Mouse (Mus musculus) CH12.LX (cell line): ENCODE data around the gene Dnajc13. TPM values are rescaled to one million over a fixed set of nuclear protein-coding genes. Genes with fewer than 3 reads are reported as not detected.

ENCODE experiments used
- DNase-seq: peaks from one replicate; pipeline ENCODE4 v3.0.0-alpha.2; 2013; ENCODE audit errors: extremely low read depth
- H3K27ac ChIP-seq: 2 replicates; pipeline ENCODE4 v1.5.1; 2012; ENCODE audit warnings: low read depth, mild to moderate bottlenecking, control low read depth, moderate library complexity; ENCODE audit not compliant: insufficient read depth
- H3K27me3 ChIP-seq: replicated peaks from 2 replicates; pipeline ENCODE3; 2012; ENCODE audit warnings: inconsistent platforms
- H3K36me3 ChIP-seq, 2 experiments: replicated peaks in 1 of 2; 2 replicates each; pipeline versions ENCODE3 to v1.6.1; 2012; ENCODE audit warnings: inconsistent platforms in 1 of 2, low read length in 1 of 2, mild to moderate bottlenecking in 1 of 2, mixed read lengths in 1 of 2, moderate library complexity in 1 of 2; ENCODE audit not compliant: control insufficient read depth in 1 of 2, insufficient read depth in 1 of 2
- H3K4me1 ChIP-seq, 2 experiments: 2 replicates each; pipeline ENCODE4 v1.6.1; 2012; ENCODE audit warnings: inconsistent platforms in 1 of 2, moderate library complexity in 1 of 2; ENCODE audit not compliant: insufficient read depth in 2 of 2, control insufficient read depth in 1 of 2
- H3K4me2 ChIP-seq: 2 replicates; pipeline ENCODE4 v1.6.1; 2012; ENCODE audit warnings: low read depth, mild to moderate bottlenecking, control low read depth; ENCODE audit not compliant: poor library complexity, insufficient read depth, severe bottlenecking
- H3K4me3 ChIP-seq, 3 experiments: fragments of 150-350 bp in 1 of 3; sonication (generic) in 1 of 3; replicated peaks in 1 of 3; 2 replicates each; pipeline versions ENCODE3 to v1.5.1; 2011 to 2012; ENCODE audit warnings: low read depth in 2 of 3, low read length in 2 of 3, mild to moderate bottlenecking in 2 of 3, moderate library complexity in 2 of 3, control low read depth in 1 of 3, improper control_type of control experiment in 1 of 3, inconsistent platforms in 1 of 3, mixed read lengths in 1 of 3; ENCODE audit not compliant: poor library complexity in 1 of 3
- H3K79me2 ChIP-seq: replicated peaks from 2 replicates; pipeline ENCODE4 v1.6.1; 2012; ENCODE audit warnings: mild to moderate bottlenecking, moderate library complexity; ENCODE audit not compliant: control insufficient read depth, poor library complexity, insufficient read depth, severe bottlenecking; ENCODE audit errors: extremely low read depth
- H3K9ac ChIP-seq: 2 replicates; pipeline ENCODE4 v1.6.1; 2012; ENCODE audit warnings: low read depth, mild to moderate bottlenecking, control low read depth, moderate library complexity; ENCODE audit not compliant: insufficient read depth
- H3K9me3 ChIP-seq: replicated peaks from 2 replicates; pipeline ENCODE3; 2012; ENCODE audit warnings: low read length, inconsistent platforms, mixed read lengths
- CHD1 ChIP-seq: IDR thresholded peaks from 2 replicates; pipeline ENCODE4 v1.6.1; 2012; ENCODE audit warnings: low read depth, low read length, improper control_type of control experiment, inconsistent platforms
- ELF1 ChIP-seq: IDR thresholded peaks from 2 replicates; pipeline ENCODE4 v1.6.1; 2014; ENCODE audit warnings: low read depth, mild to moderate bottlenecking, inconsistent platforms, low read length, improper control_type of control experiment
- EP300 ChIP-seq: IDR thresholded peaks from 2 replicates; pipeline ENCODE4 v1.6.1; 2011; ENCODE audit warnings: low read length, improper control_type of control experiment
- HCFC1 ChIP-seq: IDR thresholded peaks from 2 replicates; pipeline ENCODE4 v1.6.1; 2012; ENCODE audit warnings: low read depth, mild to moderate bottlenecking, inconsistent platforms, low read length, improper control_type of control experiment
- JUN ChIP-seq: IDR thresholded peaks from 2 replicates; pipeline ENCODE4 v1.6.1; 2011; ENCODE audit warnings: low read depth, mild to moderate bottlenecking, low read length, improper control_type of control experiment, moderate library complexity; ENCODE audit not compliant: insufficient read depth
- KAT2A ChIP-seq: IDR thresholded peaks from 2 replicates; pipeline ENCODE4 v1.6.1; 2012; ENCODE audit warnings: low read length, improper control_type of control experiment, inconsistent platforms; ENCODE audit not compliant: insufficient replicate concordance
- MAFK ChIP-seq: IDR thresholded peaks from 2 replicates; pipeline ENCODE4 v1.6.1; 2011; ENCODE audit warnings: low read length, improper control_type of control experiment; ENCODE audit not compliant: insufficient replicate concordance
- MAZ ChIP-seq: IDR thresholded peaks from 2 replicates; pipeline ENCODE4 v1.6.1; 2012; ENCODE audit warnings: low read depth, mild to moderate bottlenecking, inconsistent platforms, low read length, improper control_type of control experiment, moderate library complexity
- MEF2A ChIP-seq: IDR thresholded peaks from 2 replicates; pipeline ENCODE4 v1.6.1; 2014; ENCODE audit warnings: low read depth, mild to moderate bottlenecking, inconsistent platforms, low read length, improper control_type of control experiment, borderline replicate concordance
- MXI1 ChIP-seq: IDR thresholded peaks from 2 replicates; pipeline ENCODE4 v1.6.1; 2011; ENCODE audit warnings: mild to moderate bottlenecking, low read depth, low read length, improper control_type of control experiment
- MYC ChIP-seq: IDR thresholded peaks from 2 replicates; pipeline ENCODE4 v1.6.1; 2011; ENCODE audit warnings: low read depth, mild to moderate bottlenecking, improper control_type of control experiment, low read length
- NELFE ChIP-seq: IDR thresholded peaks from 2 replicates; pipeline ENCODE4 v1.6.1; 2011; ENCODE audit warnings: low read depth, low read length, improper control_type of control experiment
- NRF1 ChIP-seq: IDR thresholded peaks from 2 replicates; pipeline ENCODE4 v1.6.1; 2014; ENCODE audit warnings: low read depth, mild to moderate bottlenecking, inconsistent platforms, low read length, improper control_type of control experiment, moderate library complexity
- POLR2A ChIP-seq: IDR thresholded peaks from 2 replicates; pipeline ENCODE4 v1.6.1; 2011; ENCODE audit warnings: low read depth, mild to moderate bottlenecking, improper control_type of control experiment, low read length
- POLR2AphosphoS2 ChIP-seq: IDR thresholded peaks from 2 replicates; pipeline ENCODE4 v1.6.1; 2011; ENCODE audit warnings: low read depth, low read length, improper control_type of control experiment
- RAD21 ChIP-seq: IDR thresholded peaks from 2 replicates; pipeline ENCODE4 v1.6.1; 2011; ENCODE audit warnings: low read depth, mild to moderate bottlenecking, low read length, improper control_type of control experiment, moderate library complexity
- RCOR1 ChIP-seq: conservative IDR thresholded peaks from 2 replicates; pipeline ENCODE4 v1.6.1; 2012; ENCODE audit warnings: low read depth, mild to moderate bottlenecking, inconsistent platforms, low read length, improper control_type of control experiment
- SMC3 ChIP-seq: IDR thresholded peaks from 2 replicates; pipeline ENCODE4 v1.6.1; 2011; ENCODE audit warnings: low read depth, low read length, improper control_type of control experiment
- TBP ChIP-seq: conservative IDR thresholded peaks from 2 replicates; pipeline ENCODE4 v1.6.1; 2011; ENCODE audit warnings: low read depth, low read length, improper control_type of control experiment
- UBTF ChIP-seq: IDR thresholded peaks from 2 replicates; pipeline ENCODE4 v1.6.1; 2012; ENCODE audit warnings: low read depth, mild to moderate bottlenecking, inconsistent platforms, low read length, improper control_type of control experiment, moderate library complexity
- USF1 ChIP-seq: IDR thresholded peaks from 2 replicates; pipeline ENCODE4 v1.6.1; 2014; ENCODE audit warnings: low read depth, mild to moderate bottlenecking, inconsistent platforms, low read length, improper control_type of control experiment
- USF2 ChIP-seq: conservative IDR thresholded peaks from 2 replicates; pipeline ENCODE4 v1.6.1; 2011; ENCODE audit warnings: low read depth, low read length, improper control_type of control experiment
- ZC3H11A ChIP-seq: IDR thresholded peaks from 2 replicates; pipeline ENCODE4 v1.6.1; 2012; ENCODE audit warnings: low read depth, mild to moderate bottlenecking, inconsistent platforms, low read length, improper control_type of control experiment
- ZNF384 ChIP-seq: IDR thresholded peaks from 2 replicates; pipeline ENCODE4 v1.6.1; 2012; ENCODE audit warnings: low read depth, low read length, improper control_type of control experiment, inconsistent platforms
- dilution Hi-C: fragments of 300-500 bp; cut with MboI; formaldehyde crosslinking; loops from 2 replicates; pipeline ENCODE4 v1.14.3; 2020; ENCODE audit warnings: low sequenced_read_pairs; ENCODE audit not compliant: extremely low pct_unique_long_range_greater_than_20kb, extremely low pct_ligation_motif_present
- in situ Hi-C: fragments of 300-500 bp; cut with MboI; formaldehyde crosslinking; loops from 3 replicates; pipeline ENCODE4 v1.14.3; 2019; ENCODE audit warnings: low sequenced_read_pairs, low pct_ligation_motif_present, low pct_unique_long_range_greater_than_20kb, mixed read lengths
- polyA plus RNA-seq: library from polyadenylated mRNA; unstranded; fragments of >175 nt; gene quantifications from 2 replicates; pipeline ENCODE4 v1.2.1, GENCODE M21; 2012; ENCODE audit warnings: low read depth; ENCODE audit not compliant: insufficient read length
- total RNA-seq, 2 experiments: library from RNA; depleted of rRNA; stranded (reverse); fragments of 300-350 nt in 1 of 2; fragments of >200 nt in 1 of 2; gene quantifications; 2 replicates each; pipeline ENCODE4 v1.2.3; 2012 to 2014

The Dnajc13 gene
- total and polyA plus RNA-seq, 3 experiments = 30.1 to 51.9 (median 30.4) TPM

GRCm38 (mm10) chr9:104161117-104161516 is 101.6 kb downstream of the Dnajc13 start:
- H3K27ac ChIP-seq = no peak overlapping the region
- H3K4me3 ChIP-seq = no peak overlapping the region
- no peaks in the 10 kb centered on the region for H3K9me3 ChIP-seq
- H3K79me2 ChIP-seq = no peaks in the 10 kb centered on the region
- DNase-seq = no peak
- H3K27me3 ChIP-seq = no peaks in the 10 kb centered on the region
- dilution Hi-C loops = no loop called here
- H3K4me1 ChIP-seq = peaks cover 0 to 15% of the 10 kb centered on the region in 2 experiments; a peak in 2 of 4 replicates
- peaks cover 63 to 95% of the 10 kb centered on the region in 2 experiments for H3K36me3 ChIP-seq
- no peak for TF ChIP-seq POLR2A
- TF ChIP-seq TBP = no peak
- TF ChIP-seq MXI1 = no peak
- TF ChIP-seq RCOR1 = no peak
- TF ChIP-seq UBTF = no peak
- TF ChIP-seq RAD21 = no peak
- no peak for TF ChIP-seq USF1
- no peak for TF ChIP-seq CHD1
- no peak for TF ChIP-seq MAZ
- TF ChIP-seq USF2 = no peak
- no peak for TF ChIP-seq NELFE
- in situ Hi-C loops = no loop called here
- H3K4me2 ChIP-seq = no peak overlapping the region
- no peak overlapping the region for H3K9ac ChIP-seq

DNA sequence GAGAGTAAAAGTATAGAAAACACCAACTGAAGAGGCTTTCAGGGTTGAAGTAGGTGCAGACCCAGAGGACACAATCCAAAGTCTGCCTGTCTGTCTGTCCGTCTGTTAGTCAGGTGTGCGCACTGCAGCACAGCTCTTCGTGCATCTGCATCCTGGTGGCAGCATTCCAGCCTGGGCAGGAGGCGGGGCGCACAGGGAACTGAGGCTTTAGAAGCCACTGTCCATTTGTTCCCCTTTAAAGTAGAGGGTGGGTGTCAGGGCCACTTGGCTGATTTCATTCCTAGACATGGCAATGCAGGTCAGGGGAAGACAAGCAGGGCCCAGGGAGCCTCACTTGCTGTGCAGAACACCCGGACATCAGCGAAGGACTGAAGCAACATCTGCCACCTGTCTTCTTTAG is 105.4 kb downstream of the Dnajc13 start:
- Histone ChIP-seq H3K9me3 (no peaks in the 10 kb centered on the region), H3K4me1 (peaks cover 0 to 5% of the 10 kb centered on the region in 2 experiments; a peak in 1 of 4 replicates), H3K4me2 (no peak overlapping the region), H3K4me3 (no peak overlapping the region), H3K9ac (no peak overlapping the region), H3K79me2 (no peaks in the 10 kb centered on the region), H3K27me3 (no peaks in the 10 kb centered on the region), H3K36me3 (peaks cover 67 to 98% of the 10 kb centered on the region in 2 experiments), H3K27ac (no peak overlapping the region)
- TF ChIP-seq NRF1 (no peak), JUN (no peak), RCOR1 (no peak), POLR2A (no peak), MAFK (no peak), NELFE (no peak), USF2 (no peak), HCFC1 (no peak), ZNF384 (no peak), CHD1 (no peak), USF1 (no peak), POLR2AphosphoS2 (no peak), MAZ (no peak), MYC (no peak), ZC3H11A (no peak), SMC3 (no peak), KAT2A (no peak), ELF1 (no peak), EP300 (no peak), MEF2A (no peak)
- in situ Hi-C loops (no loop called here), dilution Hi-C loops (no loop called here)
- no peak for DNase-seq
